Mouse (Mus musculus) Patski (cell line): ENCODE measurements around the gene Tnrc6c. TPM values are rescaled to one million over a fixed set of nuclear protein-coding genes. Genes with fewer than 3 reads are reported as not detected.

Experiments used
- ATAC-seq: fragments of 100-300 bp; one replicate; pipeline ENCODE4 v1.8.0; 2021
- CTCF ChIA-PET: fragments of 350-600 bp; sonication (Branson Sonifier 250); formaldehyde crosslinking; loops from one replicate; lab custom pipeline; 2022; ENCODE audit warnings: inconsistent platforms; lab: Charles Lee
- POLR2A ChIA-PET: fragments of 350-600 bp; sonication (Branson Sonifier 250); formaldehyde crosslinking; loops from one replicate; lab custom pipeline; 2022; ENCODE audit warnings: antibody characterized with exemption, inconsistent platforms; lab: Charles Lee
- DNase-seq: peaks from one replicate; pipeline ENCODE4 v3.0.0-alpha.2; 2011; ENCODE audit warnings: low read depth, low spot score
- H3K27me3 ChIP-seq: fragments of 371-371 bp; one replicate; pipeline ENCODE4 v1.5.1; 2021
- CTCF ChIP-seq: fragments of 100-300 bp; IDR thresholded peaks from one replicate; pipeline ENCODE4 v1.5.1; 2021
- in situ Hi-C: fragments of 300-500 bp; cut with MboI; formaldehyde crosslinking; loops from 3 replicates; pipeline ENCODE4 v1.11.1; 2018; ENCODE audit warnings: low pct_unique_long_range_greater_than_20kb, mixed read lengths
- polyA plus RNA-seq: library from polyadenylated mRNA; unstranded; gene quantifications from one replicate; pipeline ENCODE4 v1.2.3, GENCODE M21; 2021

The Tnrc6c gene
- polyA plus RNA-seq, 1 experiment from 2014 or later, result 21.1 TPM

DNA sequence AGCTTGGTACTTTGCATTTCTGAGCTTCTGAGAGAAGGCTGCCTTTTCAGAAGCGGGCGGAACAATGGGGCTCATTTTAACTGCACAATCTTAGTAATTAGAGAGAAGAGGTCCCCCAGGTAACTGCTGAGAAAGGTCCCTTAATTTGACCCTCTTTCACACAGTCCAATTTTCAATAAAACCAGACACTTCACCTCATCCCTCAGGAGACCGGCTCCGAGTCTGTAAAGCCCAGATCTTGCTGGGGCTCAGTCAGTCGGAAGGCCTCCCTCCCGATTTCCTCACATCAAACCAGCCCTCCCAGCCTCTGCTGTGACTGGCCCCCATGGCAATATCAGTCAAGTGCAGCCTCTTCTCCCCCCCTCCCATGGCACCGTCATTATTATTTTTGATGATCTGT is 15.7 kb upstream of the Tnrc6c start:
- no peak for ATAC-seq
- POLR2A ChIA-PET, result no interaction called here

GRCm38 (mm10) chr11:117638809-117639208 is 15.3 kb upstream of the Tnrc6c start:
- no peak for DNase-seq
- ChIA-PET POLR2A (no interaction called here), CTCF (no interaction called here)
- TF ChIP-seq CTCF, result no peak
- H3K27me3 ChIP-seq, result peaks cover 5% of the 10 kb centered on the region
- in situ Hi-C loops, result no loop called here
- no peak for ATAC-seq

More for the DNA sequence above, 15.7 kb upstream of the Tnrc6c start:
- DNase-seq, result no peak
- CTCF ChIA-PET, result no interaction called here
- no peak for TF ChIP-seq CTCF
- in situ Hi-C loops, result no loop called here
- H3K27me3 ChIP-seq, result peaks cover 5% of the 10 kb centered on the region

DNA sequence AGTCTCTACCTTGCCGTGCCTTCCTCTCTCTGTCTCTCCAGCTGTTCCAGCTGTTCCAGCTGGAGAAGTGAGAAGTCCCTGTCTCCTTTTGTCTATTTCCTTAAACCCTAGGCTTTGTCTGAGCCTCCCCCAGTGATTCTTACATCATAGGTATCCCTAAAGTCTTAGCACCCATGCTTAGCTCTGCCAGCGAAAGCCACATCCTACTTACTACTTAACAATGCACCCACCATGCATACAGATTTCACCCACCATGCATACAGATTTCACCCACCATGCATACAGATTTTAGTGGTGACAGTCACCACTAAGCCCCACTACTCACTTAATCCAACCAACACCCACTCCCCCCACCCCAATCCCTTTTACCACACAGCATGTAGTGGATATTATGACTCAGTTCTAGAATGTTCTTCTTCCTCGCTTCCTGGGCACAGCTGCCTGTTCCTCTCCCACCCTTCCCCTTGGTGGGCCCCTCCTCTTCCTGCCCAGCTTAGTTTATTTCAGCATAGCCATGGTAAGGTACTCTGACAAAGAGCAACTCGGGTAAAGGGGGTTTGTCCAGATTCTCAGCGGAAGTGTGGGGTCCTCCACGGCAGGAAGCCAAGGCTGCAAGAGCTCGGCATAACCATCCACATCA is 14.6 kb upstream of the Tnrc6c start:
- TF ChIP-seq CTCF, result no peak
- ChIA-PET CTCF (interaction anchor here (0.6 kb wide), 1 partner anchor 122 kb away, joined by 3 read pairs; no protein-coding TSS in a partner anchor), POLR2A (no interaction called here)
- ATAC-seq, result no peak
- no peak for DNase-seq
- peaks cover 5% of the 10 kb centered on the region for H3K27me3 ChIP-seq
- in situ Hi-C loops, result no loop called here

DNA sequence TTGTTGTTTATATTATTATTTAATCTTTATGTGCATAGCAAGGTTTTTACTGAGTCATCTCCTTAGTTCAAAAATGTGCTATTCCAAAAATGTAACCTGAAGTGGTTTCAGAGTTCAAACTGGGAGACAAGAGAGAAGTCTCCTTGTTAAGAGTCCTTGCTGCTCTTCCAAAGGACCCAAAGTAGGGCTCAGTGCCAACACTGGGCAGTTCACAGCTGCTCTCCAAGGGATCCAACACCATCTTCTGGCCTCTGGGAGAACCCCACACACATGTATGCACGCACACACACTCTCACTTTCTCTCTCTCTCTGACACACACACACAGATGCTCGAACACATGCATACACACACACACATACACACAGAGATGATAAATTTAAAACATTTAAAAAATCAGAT is 11.9 kb upstream of the Tnrc6c start:
- TF ChIP-seq CTCF, result no peak
- ATAC-seq (no peak), DNase-seq (no peak)
- in situ Hi-C loops, result no loop called here
- peaks cover 5% of the 10 kb centered on the region for H3K27me3 ChIP-seq
- ChIA-PET POLR2A (no interaction called here), CTCF (interaction anchor here (1.1 kb wide), 1 partner anchor 257 kb away, joined by 3 read pairs; no protein-coding TSS in a partner anchor)

DNA sequence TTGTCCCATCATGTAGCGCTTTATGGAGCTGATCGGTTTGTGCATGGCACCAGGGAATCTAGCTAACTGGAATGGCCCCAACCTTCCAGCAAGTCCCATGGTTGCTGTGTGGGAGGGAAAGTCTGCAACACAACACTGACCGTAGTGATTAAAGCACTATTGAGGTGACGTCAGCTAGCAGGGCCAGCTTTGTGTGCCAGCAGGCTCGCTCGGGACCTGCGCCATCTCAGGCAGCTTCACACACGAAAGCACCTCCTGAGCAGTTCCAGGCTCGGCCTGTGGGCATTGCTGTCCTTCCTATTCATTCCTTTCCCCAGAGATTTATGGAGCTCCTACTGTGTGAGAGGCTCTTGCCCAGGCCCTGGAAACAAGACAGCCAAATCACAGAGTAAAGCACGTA is 10.8 kb upstream of the Tnrc6c start:
- TF ChIP-seq CTCF, result no peak
- CTCF ChIA-PET, result interaction anchor here (1.3 kb wide), 1 partner anchor 11 kb away, joined by 6 read pairs; the partner anchor contains the start of gene Tnrc6c
- in situ Hi-C loops, result no loop called here
- ATAC-seq (no peak), DNase-seq (no peak)
- no peaks in the 10 kb centered on the region for H3K27me3 ChIP-seq
- POLR2A ChIA-PET, result no interaction called here

- no peak for TF ChIP-seq CTCF
- DNase-seq, result no peak
- CTCF ChIA-PET, result no interaction called here
- in situ Hi-C loops, result no loop called here
- POLR2A ChIA-PET, result interaction anchor here (1.6 kb wide), 1 partner anchor 8 kb away, joined by 5 read pairs; the partner anchor contains the start of gene Tnrc6c
- H3K27me3 ChIP-seq, result no peaks in the 10 kb centered on the region
- no peak for ATAC-seq
Observed at GRCm38 (mm10) chr11:117646786-117647185, 7.3 kb upstream of the Tnrc6c start.

DNA sequence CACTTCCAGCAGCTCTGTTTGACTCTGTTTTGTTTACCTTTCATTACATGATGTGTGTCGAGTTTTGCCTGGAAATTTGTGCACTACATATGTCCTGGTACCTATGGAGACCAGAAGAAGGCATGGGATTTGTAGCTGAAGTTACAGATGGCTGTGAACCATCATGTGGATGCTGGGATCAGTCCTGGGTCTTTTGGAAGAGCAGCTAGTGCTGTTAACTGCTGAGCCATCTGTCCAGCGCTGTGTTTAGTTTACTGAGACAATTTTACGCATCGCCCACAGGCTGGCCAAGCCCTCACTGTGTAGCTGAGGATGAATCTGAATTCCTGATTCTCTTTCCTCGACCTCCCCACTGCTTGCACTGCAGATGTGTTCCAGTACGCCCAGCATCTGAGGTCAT is 6.1 kb upstream of the Tnrc6c start:
- no peak for ATAC-seq
- no peaks in the 10 kb centered on the region for H3K27me3 ChIP-seq
- TF ChIP-seq CTCF, result no peak
- ChIA-PET POLR2A (interaction anchor here (0.7 kb wide), 1 partner anchor 33 kb away, joined by 4 read pairs; no protein-coding TSS in a partner anchor), CTCF (no interaction called here)
- no peak for DNase-seq
- in situ Hi-C loops, result no loop called here

DNA sequence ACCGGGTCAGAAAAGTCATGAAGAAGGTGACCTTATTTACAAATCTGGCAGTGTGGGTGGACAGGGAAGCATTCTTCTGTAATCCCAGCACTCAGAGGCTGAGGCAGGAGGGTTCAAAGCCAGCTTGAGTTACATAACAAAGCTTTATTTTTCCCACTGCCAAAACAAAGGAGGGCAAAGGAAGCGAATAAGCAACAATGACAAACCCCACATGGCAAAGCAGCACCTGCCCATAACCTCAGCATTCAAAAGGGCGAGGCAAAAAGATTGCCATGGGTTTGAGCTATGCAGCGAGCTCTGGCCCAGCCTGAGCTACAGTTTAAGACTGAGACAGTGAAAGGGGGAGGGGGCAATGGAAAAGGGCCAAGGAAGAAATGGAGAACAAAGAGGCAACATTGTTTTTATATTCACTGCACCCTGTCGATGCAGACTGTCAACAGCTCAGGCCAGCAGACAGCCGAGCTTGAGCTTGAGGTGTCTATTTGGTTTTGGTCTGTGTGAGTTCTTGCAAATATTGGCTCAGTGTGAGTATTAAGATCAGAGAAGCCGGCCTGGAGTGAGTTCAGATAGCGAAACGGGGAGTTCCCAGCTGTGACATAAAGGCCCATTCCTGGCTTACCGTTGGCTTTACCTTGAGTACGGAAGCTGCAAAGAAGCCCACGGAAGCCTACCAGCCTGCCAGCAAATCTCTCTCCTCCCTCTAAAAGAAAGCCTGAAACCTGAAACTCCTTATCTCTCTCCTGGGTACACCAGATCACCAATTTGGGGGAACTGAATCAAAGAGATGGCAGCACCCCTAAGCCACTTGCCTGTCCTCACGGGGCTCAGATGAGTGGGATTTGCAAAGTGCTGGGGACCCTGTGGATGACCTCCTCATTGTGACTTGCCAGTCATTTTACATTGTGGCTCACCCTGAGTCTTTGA is 3.1 kb upstream of the Tnrc6c start:
- CTCF ChIA-PET, result no interaction called here
- in situ Hi-C loops, result loop anchor here (5.0 kb wide), 1 partner anchor 264 kb away; no protein-coding TSS in a partner anchor
- DNase-seq, result no peak
- no peak for TF ChIP-seq CTCF
- ATAC-seq, result no peak
- H3K27me3 ChIP-seq, result no peaks in the 10 kb centered on the region
- POLR2A ChIA-PET, result interaction anchor here (0.6 kb wide), 1 partner anchor 8 kb away, joined by 3 read pairs; no protein-coding TSS in a partner anchor

DNA sequence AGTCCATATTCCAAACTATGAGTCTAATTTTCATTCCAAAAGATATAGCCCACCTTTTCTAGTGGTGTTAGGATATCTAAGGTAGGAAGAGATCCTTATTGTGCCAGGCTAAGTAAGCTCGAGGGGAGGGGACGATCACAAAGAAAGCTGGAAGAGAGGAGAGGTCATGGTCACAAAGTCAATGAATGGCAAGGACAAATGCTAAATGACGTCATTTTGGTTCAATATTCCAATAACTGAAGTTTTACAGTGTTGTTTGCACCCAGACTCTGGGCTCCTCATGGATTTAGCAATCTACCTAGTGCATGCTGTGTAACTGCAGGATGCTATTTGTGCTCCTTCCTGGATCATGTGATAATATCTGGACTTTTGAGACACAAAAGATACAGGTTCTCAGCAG is 1.2 kb upstream of the Tnrc6c start:
- DNase-seq (no peak), ATAC-seq (no peak)
- ChIA-PET CTCF (interaction anchor here (1.3 to 1.9 kb wide), 3 partner anchors 9 to 238 kb away, joined by 3 to 6 read pairs (median 4); no protein-coding TSS in a partner anchor), POLR2A (no interaction called here)
- H3K27me3 ChIP-seq, result no peaks in the 10 kb centered on the region
- in situ Hi-C loops, result loop anchor here (5.0 kb wide), 1 partner anchor 266 kb away; no protein-coding TSS in a partner anchor
- TF ChIP-seq CTCF, result no peak

- peak; percentile 93 for DNase-seq
- no peaks in the 10 kb centered on the region for H3K27me3 ChIP-seq
- CTCF ChIA-PET, result interaction anchor here (1.0 to 1.9 kb wide), 3 partner anchors 11 to 265 kb away, joined by 3 to 6 read pairs (median 3); no protein-coding TSS in a partner anchor
- no peak for TF ChIP-seq CTCF
- POLR2A ChIA-PET, result interaction anchor here (0.6 to 1.4 kb wide), 7 partner anchors 8 to 269 kb away, joined by 3 to 5 read pairs (median 3); no protein-coding TSS in a partner anchor
- peak; percentile 81 for ATAC-seq
- in situ Hi-C loops, result loop anchor here (5.0 kb wide), 1 partner anchor 267 kb away; no protein-coding TSS in a partner anchor
Observed at GRCm38 (mm10) chr11:117654380-117654924, 363 bp downstream of the Tnrc6c start.
